Mouse (Mus musculus) layer of hippocampus, adult 2 months (tissue): ENCODE measurements around the gene Spint2. TPM values are rescaled to one million over a fixed set of nuclear protein-coding genes. Genes with fewer than 3 reads are reported as not detected.

ENCODE experiments used
- DNase-seq, 2 experiments: peaks; one replicate each; pipeline ENCODE4 v3.0.0; 2022; ENCODE audit warnings: low spot score in 2 of 2
- H3K27ac ChIP-seq: fragments of 200-600 bp; 2 replicates; pipeline ENCODE4 v1.8.1; 2022
- H3K4me3 ChIP-seq: fragments of 200-600 bp; 2 replicates; pipeline ENCODE4 v1.8.1; 2022; ENCODE audit warnings: mild to moderate bottlenecking
- CTCF ChIP-seq: fragments of 200-600 bp; conservative IDR thresholded peaks from 2 replicates; pipeline ENCODE4 v1.8.1; 2022; ENCODE audit warnings: antibody characterized with exemption, mild to moderate bottlenecking, moderate library complexity
- total RNA-seq, 2 experiments: library from RNA; stranded (reverse); gene quantifications; 2 replicates each; pipeline ENCODE4 v1.2.3; 2021

The Spint2 gene
- total RNA-seq, 2 experiments from 2014 or later, result 18.3 to 21.7 TPM

GRCm38 (mm10) chr7:29313051-29313450 is 31.3 kb upstream of the Spint2 start:
- H3K4me3 ChIP-seq, result peak overlapping the region; percentile 43
- DNase-seq, result peak; percentile 50 to 69
- TF ChIP-seq CTCF, result no peak
- peak overlapping the region; percentile 98 for H3K27ac ChIP-seq

GRCm38 (mm10) chr7:29309749-29310148 is 28.0 kb upstream of the Spint2 start:
- Histone ChIP-seq H3K27ac (peak overlapping the region; percentile 91), H3K4me3 (peak overlapping the region; percentile 73)
- TF ChIP-seq CTCF, result no peak
- DNase-seq, result no peak

GRCm38 (mm10) chr7:29309221-29309721 is 27.6 kb upstream of the Spint2 start:
- Histone ChIP-seq H3K27ac (peak overlapping the region; percentile 91), H3K4me3 (peak overlapping the region; percentile 73)
- peak; percentile 55 to 63 for DNase-seq
- no peak for TF ChIP-seq CTCF

GRCm38 (mm10) chr7:29307350-29308104 is 25.8 kb upstream of the Spint2 start:
- peak overlapping the region; percentile 91 for H3K27ac ChIP-seq
- TF ChIP-seq CTCF, result 0 out of 2 replicates have a peak, but pooled peaks have one; percentile 4
- peak overlapping the region; percentile 73 for H3K4me3 ChIP-seq
- peak; percentile 95 for DNase-seq

GRCm38 (mm10) chr7:29306619-29307018 is 24.9 kb upstream of the Spint2 start:
- Histone ChIP-seq H3K4me3 (no peak overlapping the region; the same call in 1 of the 2 replicates), H3K27ac (peak overlapping the region; percentile 91; the same call in 1 of the 2 replicates)
- peak in 1 of 2 experiments; percentile 63 for DNase-seq
- peak; percentile 71 for TF ChIP-seq CTCF

GRCm38 (mm10) chr7:29306108-29306507 is 24.4 kb upstream of the Spint2 start:
- Histone ChIP-seq H3K4me3 (no peak overlapping the region), H3K27ac (peak overlapping the region; percentile 70; the same call in 1 of the 2 replicates)
- TF ChIP-seq CTCF, result no peak
- DNase-seq, result no peak

- Histone ChIP-seq H3K4me3 (peak overlapping the region; percentile 71), H3K27ac (peak overlapping the region; percentile 70; the same call in 1 of the 2 replicates)
- no peak for DNase-seq
- no peak for TF ChIP-seq CTCF
Observed at GRCm38 (mm10) chr7:29305263-29305988, 23.7 kb upstream of the Spint2 start.

- H3K27ac ChIP-seq, result peak overlapping the region; percentile 70
- no peak for TF ChIP-seq CTCF
- no peak for DNase-seq
- peak overlapping the region; percentile 71 for H3K4me3 ChIP-seq
Observed at GRCm38 (mm10) chr7:29304463-29305262, 23.0 kb upstream of the Spint2 start.

- peak within 1 kb of the TSS; percentile 70 for H3K27ac ChIP-seq
- peak; percentile 65 for TF ChIP-seq CTCF
- peak within 1 kb of the TSS; percentile 71 for H3K4me3 ChIP-seq
- peak; percentile 90 to 93 for DNase-seq
Observed at GRCm38 (mm10) chr7:29303738-29304462, 22.2 kb upstream of the Spint2 start, which contains the start of gene Dpf1. Gene Dpf1 (plus strand): TSS chr7:29303951.

- no peak for DNase-seq
- H3K27ac ChIP-seq, result no peak overlapping the region
- no peak overlapping the region for H3K4me3 ChIP-seq
- no peak for TF ChIP-seq CTCF
Observed at GRCm38 (mm10) chr7:29302641-29303040, 20.9 kb upstream of the Spint2 start.

GRCm38 (mm10) chr7:29301127-29301566 is 19.4 kb upstream of the Spint2 start:
- Histone ChIP-seq H3K4me3 (no peak overlapping the region), H3K27ac (no peak overlapping the region)
- DNase-seq, result peak in 1 of 2 experiments; percentile 72
- peak; percentile 79 for TF ChIP-seq CTCF

GRCm38 (mm10) chr7:29296998-29297397 is 15.3 kb upstream of the Spint2 start:
- TF ChIP-seq CTCF, result peak; percentile 80
- DNase-seq, result peak in 1 of 2 experiments; percentile 72
- no peak overlapping the region for H3K27ac ChIP-seq
- no peak overlapping the region for H3K4me3 ChIP-seq
